Mouse (Mus musculus) thymus, adult 18-20 months (tissue): ENCODE measurements at regions not wholly inside any gene's neighbourhood (a gene's known extent, or its start where the extent isn't known, plus 50 kb on each side); places are given as distances from the start of the nearest gene placed in this dataset.

ENCODE experiments used
- DNase-seq, 2 experiments: peaks; one replicate each; pipeline ENCODE4 v3.0.0; 2022; ENCODE audit warnings: mixed read lengths in 2 of 2

DNA sequence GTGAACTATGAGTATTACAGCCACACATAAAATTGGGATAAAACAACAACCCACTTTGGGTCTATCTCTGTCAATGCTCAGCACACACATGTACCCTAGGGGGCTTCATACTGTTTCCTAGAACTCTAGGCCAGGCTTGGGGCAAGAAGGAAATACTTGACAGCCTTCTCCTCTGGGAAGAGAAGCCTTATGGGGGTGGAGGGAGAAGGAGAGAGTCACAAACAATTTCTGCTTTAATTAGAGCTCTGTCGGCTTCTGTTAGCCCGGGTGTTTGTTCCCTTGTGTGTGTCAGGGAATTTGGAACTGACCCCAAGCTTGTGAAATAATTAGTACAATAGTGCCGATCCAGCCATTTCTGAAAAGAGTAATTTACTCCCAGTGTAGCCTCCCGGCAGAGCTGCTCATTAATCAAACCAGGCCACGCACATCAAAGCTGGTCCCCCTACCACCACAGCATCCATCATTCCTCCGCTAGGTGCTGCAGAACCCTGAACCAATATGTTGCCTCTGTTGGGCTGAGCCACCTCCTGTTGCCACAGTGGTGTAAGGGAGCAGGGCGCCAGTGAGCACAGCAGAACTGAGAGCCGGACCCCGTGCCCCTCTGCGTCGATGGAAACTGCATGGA is 307.3 kb downstream of the Tmem114 start:
- no peak for DNase-seq

DNA sequence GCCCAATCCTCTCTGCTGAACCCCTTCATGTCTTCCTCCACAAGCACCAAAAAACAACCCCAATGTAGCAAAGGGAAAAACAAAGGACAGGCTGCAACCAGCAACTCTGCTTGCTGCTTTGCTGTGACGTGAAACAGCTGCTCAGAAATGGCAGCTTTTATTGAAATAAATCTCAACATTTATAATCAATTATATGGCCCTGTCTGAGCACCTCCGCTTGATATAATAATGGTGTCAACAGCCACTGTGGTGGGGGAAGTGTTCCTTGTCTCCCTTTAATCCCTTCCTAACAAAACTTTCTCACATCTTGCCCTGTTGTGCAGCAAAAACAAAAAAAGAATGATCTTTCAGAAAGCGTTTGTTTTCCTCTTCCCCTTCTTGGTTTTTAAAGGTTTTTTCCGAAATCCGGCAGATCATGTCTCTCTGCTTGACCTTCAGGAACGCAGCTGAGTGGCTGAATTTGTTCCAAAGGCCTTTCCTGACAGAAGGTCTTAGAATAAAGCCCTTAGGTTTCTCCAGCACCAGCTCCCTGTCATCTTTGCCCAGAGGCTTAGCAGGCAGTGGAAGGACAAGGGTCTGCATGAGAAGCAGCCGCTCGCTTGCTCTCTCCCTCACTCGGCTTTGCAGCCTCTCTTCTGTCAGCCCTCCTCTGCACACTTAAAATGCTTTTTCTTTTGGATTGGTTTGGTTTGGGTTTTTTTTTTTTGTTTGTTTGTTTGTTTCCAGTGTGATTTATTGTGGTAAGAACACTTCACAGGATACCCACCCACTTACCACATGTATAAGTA is 313.4 kb downstream of the Tmem114 start:
- no peak for DNase-seq

DNA sequence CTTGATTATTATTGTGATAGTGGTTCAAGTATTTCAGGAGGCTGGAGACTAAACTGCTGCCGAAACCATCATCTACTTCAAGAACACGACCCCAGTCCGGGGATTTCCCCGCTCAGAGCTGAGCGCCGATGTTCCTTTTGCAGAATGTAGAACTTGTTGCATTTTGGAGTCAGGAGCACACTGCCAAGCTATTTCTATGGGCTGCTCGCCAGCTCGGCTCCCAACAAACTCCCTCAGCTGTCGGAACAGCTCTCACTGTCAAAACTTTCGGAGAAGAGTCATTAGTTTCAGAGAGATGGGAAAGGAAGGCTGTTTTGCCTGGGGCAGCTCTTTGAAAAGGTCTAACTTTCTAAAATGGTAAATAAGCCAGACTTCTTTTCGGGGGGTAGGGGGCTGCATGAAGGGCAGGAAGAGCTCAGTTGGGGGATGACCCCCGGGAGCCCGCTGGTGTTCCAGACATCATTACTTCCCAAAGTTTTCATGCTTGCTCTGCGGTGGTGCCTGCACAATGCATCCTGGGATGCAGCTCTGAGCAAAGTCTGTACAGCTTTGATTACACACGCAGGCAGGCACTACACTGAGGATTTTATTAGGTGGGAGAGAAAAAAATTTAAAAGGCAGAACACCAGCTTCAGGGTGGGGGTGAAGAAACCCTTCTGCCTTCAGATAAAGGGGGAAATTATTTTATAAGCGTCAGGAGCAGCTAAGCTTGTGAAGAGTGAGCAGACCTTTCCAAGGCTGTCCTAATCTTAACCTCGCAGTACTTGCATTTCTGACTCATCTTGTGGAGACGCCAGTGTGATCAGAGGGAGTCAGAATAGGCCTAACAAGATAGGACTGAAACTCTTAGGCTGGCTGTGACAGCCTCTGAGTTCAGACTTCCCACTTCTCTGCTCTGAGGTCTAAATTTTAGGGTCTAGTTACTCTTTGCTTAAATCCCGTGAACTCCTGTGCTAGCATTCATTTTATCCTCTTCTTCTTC is 316.5 kb downstream of the Tmem114 start:
- DNase-seq, result no peak

DNA sequence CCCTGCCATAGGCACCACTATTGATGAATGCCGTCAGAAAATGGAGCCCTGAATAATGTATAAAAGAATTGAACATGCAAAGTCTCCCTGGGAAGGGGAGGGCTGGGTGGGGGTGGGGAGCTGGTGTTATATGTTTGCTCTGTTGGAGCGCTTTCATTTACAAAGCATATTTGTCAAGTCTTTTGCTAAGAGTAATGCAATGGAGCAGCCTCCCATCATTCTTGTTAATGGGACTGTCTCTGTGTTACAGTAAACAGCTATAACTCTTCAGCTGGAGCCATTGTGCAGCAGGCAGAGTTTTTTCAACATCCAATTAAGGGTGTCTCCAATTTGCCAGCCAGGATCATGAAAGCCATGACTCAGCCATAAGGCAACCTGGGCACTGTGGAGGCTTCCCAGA is 345.9 kb downstream of the Tmem114 start:
- no peak for DNase-seq

DNA sequence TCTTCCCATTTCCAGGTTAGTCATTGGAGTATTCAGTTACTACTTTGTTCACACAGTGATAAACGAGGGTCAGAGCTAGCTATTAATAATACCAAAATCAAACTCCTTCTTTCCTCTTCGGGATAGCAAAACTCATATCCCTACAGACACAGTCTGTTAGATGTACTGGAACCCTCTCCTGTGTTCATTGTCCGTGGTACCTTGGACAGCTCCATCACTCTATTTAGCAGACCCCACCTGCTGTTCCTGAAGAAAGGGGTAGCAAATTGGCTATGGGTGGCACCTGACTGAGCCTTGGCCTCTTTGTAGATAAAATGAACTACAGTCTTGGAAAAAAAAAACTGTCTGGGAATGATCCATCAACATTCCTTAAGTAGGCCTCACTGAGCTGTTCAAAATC is 346.5 kb downstream of the Tmem114 start:
- no peak for DNase-seq

DNA sequence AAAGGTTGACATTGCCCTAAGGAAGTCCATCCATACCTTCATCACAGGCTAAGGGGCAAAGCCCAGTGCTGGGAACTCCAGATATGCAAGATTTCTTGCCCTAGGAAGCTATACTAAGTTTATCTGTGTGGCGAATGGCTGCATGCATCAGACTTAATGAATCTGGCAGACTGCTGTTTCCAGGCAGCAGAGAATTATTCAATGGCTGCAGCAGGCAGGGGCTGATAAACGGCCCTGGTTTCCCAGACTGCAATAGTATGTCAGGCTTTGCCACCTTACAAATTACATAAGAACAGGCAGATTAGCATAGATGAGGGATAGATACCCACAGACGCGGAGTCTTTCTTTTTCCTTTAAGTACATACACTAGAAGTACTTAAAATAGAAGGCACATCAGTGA is 350.2 kb downstream of the Tmem114 start:
- no peak for DNase-seq

DNA sequence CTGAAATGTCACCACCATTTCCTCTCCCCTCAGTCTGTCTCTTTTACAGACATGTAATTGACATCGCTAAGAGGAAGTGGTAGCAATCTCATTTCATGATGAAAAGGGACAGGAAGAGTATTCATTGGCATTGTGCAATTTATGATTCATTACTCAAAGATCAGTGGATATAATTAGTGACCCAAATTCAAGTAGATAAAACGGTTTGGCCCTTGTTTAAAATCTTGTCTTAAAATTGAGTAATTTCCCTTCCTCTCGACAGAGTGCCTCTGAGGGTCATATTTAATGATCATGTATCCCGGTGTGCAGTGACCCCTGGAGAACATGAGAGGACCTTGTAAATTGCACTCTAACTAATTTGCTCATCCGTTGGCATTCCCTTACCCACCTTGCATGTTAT is 371.0 kb downstream of the Tmem114 start:
- DNase-seq, result no peak

DNA sequence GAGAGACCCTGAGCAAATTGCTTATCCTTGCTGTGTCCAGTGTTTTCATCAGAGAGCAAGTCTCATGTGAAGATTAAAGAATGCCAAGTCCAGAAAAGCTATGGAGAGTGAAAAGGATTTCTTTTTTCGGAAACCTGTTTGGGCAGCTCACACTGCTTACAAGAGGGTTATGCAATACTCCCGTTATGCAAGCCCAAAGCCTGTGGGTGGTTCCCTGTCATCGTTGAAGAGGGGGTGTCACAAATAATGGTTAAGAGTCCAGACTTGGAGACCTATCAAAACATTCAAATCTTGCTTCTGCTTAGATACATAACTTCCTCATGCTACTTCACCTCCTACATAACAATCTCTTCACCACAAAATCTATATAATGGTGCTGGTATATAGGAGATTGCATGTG is 416.0 kb downstream of the Tmem114 start:
- no peak for DNase-seq

DNA sequence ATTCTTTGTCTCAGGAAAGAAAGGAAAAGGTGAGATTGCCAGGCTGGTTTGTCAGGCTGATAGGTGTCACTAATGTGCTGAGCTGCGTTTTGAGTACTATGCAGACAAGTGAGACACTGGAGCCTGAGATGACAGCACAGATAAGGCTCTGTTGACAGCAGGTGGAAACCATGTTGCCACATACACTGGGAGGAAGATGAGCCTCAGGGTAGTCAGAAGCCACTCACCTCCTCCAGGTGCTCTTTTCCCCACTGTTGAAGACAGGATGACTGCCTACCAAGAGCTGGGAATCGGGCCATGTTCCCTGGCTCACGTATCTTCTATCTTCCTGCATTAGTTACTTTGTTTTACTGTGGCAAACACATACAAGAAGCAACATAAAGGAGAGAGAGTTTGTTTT is 418.3 kb downstream of the Tmem114 start:
- no peak for DNase-seq

DNA sequence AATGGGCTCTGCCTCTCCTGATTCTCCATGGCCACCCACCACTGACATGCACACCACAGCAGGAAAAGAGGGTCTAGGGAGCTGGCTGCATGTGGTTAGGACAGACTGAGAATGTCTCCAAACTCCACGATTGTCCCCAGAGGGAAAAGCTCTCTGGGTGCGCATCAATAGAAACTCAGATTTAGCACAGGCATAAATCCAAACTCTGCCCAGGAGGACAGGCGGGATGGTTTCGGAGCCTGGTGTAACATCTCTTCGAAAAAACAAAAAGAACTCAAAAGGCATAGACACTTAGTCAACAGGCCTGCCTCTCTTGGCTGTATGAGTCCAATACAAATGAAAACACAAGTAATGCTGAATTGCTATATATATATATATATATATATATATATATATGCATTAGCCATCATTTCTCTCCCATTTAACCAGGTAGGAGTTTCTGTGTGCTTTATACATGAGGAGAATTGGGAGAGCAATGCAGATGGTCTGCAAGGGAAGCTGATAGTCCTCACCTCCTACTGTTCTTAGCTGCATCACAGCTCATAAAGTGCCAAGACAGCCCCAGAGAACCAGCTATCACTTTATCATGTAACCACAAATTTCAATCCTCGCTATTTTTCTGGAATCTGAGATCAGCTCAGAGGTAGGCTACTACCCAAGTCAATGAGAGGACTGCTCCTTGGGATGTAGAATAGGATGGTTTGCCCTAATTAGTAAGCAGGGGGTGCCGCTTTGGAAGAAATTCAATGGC is 422.4 kb downstream of the Tmem114 start:
- no peak for DNase-seq

DNA sequence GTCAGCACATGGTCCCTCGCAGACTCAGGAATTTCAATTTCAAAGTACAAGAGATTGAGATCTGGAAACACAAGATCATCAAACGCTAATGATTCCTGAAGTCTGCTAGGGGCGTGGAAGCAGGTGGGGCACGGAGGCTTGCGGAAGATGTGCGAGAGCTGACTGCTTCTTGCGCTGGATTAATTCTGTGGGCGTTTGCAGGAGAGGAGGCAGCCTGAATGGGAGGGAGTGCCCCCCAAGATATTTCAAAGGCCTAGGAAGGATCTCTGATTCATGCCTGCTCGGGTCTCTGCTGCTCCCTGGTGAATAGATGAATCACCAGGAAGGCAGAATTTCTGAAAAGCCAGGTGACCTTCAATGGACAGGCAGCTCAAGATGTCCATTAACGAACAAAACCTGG is 442.1 kb downstream of the Tmem114 start:
- no peak for DNase-seq

DNA sequence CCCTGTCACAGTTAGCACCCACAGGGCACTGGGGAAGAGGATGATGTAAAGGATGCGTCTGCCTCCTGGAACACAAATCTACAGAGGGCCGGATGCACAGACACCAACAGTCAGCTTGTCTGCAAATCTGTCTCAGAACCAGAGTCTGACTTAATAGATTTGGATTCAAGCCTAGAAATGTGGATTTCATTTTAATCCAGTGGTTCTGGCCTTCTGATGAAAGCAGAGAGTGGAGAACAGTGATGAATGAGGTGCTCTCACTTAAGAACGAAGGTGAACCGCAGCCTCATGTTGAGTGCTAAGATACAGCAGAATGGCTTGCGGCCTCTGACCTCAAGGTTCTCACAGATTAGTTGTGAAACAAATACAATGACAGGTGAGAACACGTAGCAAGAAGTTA is 446.5 kb downstream of the Tmem114 start:
- no peak for DNase-seq

DNA sequence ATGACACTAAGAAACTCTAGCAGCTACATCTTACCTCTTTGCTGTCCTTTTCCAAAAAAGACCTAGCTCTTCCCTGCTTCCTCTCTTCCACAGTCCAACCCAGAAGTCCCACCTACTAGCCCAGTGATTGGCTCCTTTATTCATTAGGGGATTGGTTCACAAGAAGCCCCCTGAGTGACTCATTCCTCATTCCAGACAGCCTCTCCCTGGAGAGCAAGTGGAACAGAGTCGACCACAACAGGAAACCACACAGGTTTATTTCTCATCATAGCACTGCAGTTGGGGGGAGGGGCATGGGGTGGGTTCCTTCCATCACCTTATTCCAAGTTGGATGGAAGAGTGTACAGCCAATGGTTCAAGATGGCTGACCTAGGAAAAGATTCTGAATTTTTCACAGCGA is 473.3 kb downstream of the Tmem114 start:
- no peak for DNase-seq

DNA sequence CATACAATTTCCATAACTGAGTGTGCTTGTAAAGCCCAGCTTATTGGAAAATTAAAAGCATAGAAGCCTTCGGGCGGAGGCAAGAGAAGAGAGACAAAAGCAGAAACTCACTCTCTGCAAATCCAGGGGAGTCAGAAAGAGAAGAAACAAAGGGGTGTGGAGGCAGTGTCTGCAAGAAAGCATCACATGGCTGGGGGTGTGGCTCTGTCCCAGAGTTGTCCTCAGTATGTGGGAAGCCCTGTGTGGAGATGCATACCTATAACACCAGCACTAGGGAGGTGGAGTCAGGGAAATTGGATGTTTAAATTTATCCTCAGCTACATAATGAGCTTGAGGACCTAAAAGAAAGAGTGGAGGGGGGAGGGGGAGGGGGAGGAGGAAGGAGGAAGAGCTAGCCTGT is 482.6 kb downstream of the Tmem114 start:
- DNase-seq, result no peak

DNA sequence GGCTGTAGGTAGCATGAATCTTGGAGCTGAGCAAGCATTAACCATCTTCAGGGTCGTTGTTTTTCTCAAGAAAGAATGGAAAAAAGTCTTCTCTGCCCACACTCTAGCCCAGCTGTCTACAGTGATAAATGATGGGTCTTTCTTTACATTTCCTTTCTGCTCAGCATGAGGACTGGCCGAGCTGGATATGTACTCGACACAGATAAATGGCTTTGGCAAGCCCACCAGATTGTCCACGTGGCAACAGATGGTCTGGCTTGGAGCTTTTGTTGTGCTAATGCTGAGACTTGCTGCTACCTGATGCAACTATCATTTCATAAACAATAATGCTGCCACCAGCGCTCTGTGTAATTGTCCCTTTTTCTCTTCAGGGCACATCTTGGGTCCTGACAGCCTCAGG is 487.8 kb downstream of the Tmem114 start:
- DNase-seq, result no peak

DNA sequence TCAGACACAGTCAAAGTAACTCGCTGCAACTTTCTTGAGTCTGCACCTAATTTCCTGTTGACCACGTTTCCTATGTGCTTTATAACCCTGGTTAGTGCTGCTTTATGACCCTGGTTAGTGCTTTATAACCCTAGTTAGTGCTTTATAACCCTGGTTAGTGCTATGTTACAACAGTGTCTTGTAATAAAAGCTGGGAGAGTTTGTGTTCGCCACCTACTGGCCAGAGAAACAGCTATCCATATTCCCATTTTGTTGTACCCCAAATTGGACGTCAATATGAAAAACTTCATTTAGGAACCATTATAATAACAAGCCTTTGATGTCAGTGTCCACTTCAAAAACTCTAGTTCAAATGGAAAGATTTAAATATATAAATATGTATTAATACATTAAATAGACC is 492.6 kb downstream of the Tmem114 start:
- DNase-seq, result no peak

DNA sequence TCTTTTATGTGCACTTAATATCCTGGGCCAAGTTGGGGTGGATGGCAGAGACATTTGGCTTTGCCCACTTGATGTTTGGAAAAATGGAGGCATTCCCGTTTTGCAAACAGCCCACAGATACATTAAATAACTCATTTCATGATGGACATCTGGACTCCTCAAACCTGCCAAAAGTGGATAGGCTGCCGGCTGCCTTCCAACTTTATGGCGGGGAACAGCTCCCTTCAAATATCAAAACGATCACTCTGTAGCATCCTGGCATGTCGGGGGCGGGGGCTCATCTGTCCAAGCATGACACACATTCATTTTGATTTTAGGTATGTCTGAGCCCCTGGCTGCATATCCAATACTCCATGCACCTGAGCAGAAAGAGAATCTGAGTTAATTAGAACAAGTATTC is 493.3 kb downstream of the Tmem114 start:
- no peak for DNase-seq

DNA sequence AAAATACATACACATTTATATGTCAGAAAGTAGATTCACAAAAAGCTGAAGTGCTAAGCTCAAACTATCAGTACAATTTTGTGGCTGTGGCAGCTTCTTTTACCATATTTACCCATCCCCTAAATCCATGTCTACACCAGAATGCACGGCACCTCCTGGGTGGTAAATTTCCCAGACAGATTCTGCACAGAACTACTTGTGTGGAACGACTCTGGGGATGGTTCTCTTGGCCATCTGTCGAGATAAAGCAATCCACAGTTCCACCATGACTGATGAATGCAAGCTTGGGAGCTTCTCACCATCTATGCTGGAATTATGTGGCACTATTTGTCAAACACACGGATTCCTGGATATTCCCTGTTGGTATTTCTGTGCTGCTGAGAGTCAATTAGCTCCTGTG is 495.8 kb downstream of the Tmem114 start:
- DNase-seq, result no peak

DNA sequence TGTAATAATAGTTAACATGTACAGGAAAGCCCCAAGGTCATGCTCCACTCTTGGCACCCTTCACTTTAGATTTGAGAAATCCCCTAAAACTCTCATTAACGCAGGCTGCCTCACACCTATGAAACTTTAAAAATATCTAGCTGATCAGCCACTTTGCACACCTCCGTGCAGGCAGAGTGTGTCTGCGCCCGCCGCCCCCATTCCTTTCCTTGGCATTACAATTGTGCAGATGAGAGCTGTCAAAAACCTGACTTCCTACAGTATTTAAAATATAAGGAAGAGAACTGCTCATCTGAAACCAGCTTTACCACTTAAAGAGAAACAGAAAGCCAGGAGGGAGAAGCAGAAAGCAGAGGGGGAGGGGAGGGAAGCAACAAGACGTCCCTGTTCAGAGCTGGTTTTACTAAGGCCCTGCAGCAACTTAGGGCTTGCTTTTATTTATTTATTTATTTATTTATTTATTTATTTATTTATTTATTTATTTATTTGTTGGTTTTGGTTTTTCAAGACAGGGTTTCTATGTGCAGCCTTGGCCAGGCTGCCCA is 496.5 kb downstream of the Tmem114 start:
- DNase-seq, result no peak

DNA sequence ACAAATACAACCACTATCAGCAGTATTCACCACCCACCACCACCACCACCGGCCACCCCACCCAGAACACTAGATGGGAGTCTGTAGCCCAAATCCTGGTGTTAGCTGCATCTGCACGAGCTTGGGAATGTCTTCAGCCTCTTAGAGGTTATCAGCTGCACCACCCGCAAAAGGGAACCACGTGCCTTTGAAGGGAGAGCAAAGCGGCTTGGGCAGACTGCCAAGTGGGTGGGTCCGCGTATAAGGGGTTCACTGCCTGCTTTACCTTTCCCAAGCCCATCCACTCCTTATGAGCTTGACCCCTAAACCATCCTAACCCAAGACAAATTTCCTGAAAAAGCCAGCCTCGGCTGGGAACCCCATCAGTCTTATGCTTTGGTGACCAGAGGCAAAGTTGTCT is 497.2 kb downstream of the Tmem114 start:
- peak in 1 of 2 experiments; percentile 1 for DNase-seq

DNA sequence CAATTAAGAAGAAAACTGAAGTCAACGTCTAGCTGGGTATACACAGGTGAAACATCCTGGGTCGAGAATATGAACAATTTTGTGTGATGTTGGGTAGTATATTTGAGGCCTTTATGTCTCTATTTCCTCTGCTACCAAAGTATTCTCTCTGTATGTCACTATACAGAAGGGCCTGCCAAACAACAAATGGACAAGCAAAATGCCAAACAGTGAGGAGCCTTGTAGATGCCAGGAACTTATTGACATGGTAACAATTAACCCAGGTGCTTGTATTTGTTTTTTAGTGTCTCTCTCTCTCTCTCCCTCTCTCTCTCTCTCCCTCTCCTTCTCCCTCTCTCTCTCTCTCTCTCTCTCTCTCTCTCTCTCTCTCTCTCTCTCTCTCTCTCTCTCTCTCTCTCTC is 529.1 kb downstream of the Tmem114 start:
- DNase-seq, result no peak

DNA sequence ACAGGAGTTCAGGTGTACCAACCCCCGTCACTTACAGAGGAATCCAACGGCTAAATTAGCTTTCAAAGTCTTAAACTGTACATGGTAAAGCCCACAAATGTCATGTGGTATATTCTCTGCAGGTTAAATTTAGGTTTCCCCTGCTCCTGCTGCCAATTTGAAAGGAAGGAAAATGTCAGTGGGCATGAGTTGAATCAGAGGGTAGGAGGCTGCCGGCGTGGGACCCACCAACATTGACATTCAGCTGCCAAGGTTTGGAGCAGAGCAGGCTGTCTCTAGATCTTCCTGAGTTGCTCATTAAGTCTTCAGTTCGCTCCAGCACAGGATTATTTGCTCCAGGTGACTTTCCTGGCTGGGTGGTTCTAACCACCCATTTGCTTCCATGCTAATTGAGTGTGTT is 532.1 kb downstream of the Tmem114 start:
- no peak for DNase-seq

DNA sequence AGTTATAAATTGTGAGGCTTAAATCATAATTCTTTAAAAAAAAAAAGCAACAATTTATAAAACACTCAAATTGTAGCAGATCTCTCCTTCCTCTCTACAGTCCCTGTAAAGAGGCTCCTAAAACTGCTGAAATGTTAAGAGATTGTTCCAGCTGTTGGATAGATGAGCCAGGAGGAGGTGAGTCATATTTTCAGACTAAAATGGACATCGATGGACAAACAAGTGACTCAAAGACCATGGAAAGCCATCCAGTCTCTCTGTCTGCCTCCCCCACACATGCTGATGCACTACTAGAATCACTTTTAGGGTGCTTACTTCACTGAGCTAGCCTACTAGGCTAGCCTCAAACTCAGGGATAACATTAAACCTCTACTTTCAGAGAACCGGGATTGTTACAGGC is 561.5 kb downstream of the Tmem114 start:
- DNase-seq, result no peak
